Mouse (Mus musculus): ENCODE data around the gene Flywch1. TPM values are rescaled to one million over a fixed set of nuclear protein-coding genes. Genes with fewer than 3 reads are reported as not detected.

The Flywch1 gene
- polyA plus RNA-seq, 1 experiment from 2014 or later = 73.4 TPM

DNA sequence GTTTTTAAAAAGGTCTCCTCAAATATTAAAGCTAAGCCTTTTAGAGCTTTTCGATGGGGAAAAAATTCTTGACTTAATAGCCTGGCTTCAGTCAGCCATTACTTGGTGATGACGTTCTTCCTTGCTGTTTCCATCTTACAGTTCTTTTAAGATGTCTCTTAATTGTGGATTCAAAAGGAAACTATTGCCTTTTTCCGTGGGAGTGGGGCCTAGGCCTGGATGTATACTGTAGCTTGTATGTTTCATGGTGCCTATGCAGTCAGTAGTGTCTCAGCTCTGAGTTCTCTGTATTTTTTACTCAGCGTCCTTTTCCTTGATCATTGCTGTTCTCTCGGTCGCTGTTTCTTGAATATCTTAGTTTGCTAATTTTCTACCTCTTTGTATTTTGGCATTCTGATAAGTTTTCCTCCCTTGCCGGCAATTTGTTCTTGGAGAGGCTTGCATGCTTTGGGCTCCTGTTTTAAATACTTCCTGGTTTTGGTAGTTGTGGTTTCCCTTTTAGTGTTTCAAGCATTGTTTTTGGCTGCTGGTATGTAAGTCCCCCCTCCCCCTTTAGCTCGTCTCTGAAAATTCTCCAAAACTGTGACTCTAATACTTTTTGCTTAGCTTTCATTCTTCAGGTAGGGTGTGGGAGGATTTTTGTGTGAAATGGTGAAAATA is 33.2 kb upstream of the Flywch1 start:
- no peak for ATAC-seq (ENCODE audit: insufficient read depth)
- WGBS = 1% methylated on average over 8 of the region's 8 CpGs
- H3K9ac ChIP-seq = peak overlapping the region; percentile 98
- H3K9me3 ChIP-seq (ENCODE audit: low read depth, low read length) = no peaks in the 10 kb centered on the region
- 0 out of 2 replicates have a peak overlapping the region, but pooled peaks have one; percentile 94 for H3K27ac ChIP-seq (ENCODE audit: low read depth)
- DNase-seq = no peak
- peak overlapping the region; percentile 99 for H3K4me3 ChIP-seq (ENCODE audit: low read depth, low read length)
- no peaks in the 10 kb centered on the region for H3K27me3 ChIP-seq (ENCODE audit: insufficient read depth, low read length)
- no peak for TF ChIP-seq CTCF (IDR thresholded peaks at IDR 0.05; ENCODE audit: low read depth)
- H3K4me1 ChIP-seq (ENCODE audit: insufficient read depth) = peaks cover 14% of the 10 kb centered on the region; the same call in 1 of the 2 replicates
- H3K36me3 ChIP-seq (ENCODE audit: insufficient read depth) = peaks cover 29% of the 10 kb centered on the region
- peak overlapping the region; percentile 83 for H3K4me2 ChIP-seq

DNA sequence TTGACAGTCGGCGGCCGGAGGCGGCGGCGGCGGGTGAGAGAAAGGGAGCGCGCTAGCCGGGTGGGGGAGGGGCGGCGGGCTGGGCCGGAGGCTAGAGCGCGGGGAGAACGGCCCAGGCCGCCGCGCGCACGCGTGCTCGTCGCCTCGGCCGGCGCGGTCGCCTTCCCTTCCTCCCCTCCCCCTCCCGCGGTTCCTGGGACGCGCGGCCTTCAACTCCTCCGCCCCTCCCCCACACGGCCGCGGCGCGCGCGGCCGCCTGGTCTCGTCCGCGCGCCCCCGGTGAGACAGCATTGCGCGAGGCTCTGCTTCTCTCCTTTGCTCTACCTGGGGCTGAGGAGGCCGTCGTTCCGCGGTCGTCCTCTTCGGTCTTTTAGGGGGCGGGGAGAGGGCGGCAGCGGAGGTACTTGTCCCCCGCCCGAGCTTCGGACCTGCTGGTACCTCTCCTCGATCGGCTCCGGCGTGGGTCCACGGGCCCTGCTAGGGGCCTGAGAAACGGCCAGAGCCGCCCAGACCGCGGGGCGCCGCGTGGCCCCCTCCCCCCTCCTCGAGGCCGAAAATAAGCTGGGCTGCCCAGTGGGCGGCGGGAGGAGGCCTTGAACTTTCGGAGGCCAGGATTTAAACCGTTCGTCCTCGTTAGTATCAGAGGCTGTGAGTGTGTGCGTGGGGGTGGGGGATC is 32.1 kb upstream of the Flywch1 start:
- H3K27ac ChIP-seq (ENCODE audit: low read depth) = peak overlapping the region; percentile 94
- peak overlapping the region; percentile 83 for H3K4me2 ChIP-seq
- ATAC-seq (ENCODE audit: insufficient read depth) (peak; percentile 62), DNase-seq (peak; percentile 89)
- no peak for TF ChIP-seq CTCF (IDR thresholded peaks at IDR 0.05; ENCODE audit: low read depth)
- peak overlapping the region; percentile 99 for H3K4me3 ChIP-seq (ENCODE audit: low read depth, low read length)
- WGBS = under 1% methylated on average over 59 of the region's 83 CpGs
- peak overlapping the region; percentile 98 for H3K9ac ChIP-seq
- peaks cover 14% of the 10 kb centered on the region; the same call in 1 of the 2 replicates for H3K4me1 ChIP-seq (ENCODE audit: insufficient read depth)
- H3K36me3 ChIP-seq (ENCODE audit: insufficient read depth) = peaks cover 18% of the 10 kb centered on the region
- no peaks in the 10 kb centered on the region for H3K9me3 ChIP-seq (ENCODE audit: low read depth, low read length)
- no peaks in the 10 kb centered on the region for H3K27me3 ChIP-seq (ENCODE audit: insufficient read depth, low read length)

DNA sequence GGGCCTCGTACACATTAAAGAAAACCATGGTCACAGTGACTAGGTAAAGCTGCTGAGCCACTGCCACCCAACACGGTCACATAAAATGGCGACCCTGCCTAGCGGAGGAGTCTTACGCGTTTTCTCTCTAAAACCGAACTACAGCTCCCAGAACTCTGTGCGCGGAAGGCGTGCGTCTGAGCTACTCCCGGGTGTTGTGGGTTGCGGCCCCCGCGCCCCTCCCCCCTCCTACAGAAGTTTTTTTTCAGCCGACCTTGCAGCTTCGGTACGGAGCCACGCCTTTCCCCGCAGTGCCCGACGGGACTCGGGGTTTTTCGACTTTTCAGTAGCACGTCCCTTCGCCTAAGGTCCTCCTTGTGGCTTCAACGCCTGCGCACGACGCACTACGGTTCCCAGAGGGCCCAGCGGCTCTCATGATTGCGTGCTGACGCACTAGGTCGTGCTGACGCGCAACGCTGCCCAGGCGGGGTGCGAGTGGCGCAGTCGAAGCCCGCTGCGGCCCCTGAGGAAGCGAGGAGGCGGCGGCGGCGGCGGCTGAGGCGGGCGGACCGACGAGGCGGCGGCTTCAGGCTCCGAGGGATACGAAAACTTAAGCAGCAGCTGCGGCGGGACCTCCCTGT is 31.5 kb upstream of the Flywch1 start:
- H3K4me3 ChIP-seq (ENCODE audit: low read depth, low read length) = peak overlapping the region; percentile 99
- no peaks in the 10 kb centered on the region for H3K27me3 ChIP-seq (ENCODE audit: insufficient read depth, low read length)
- H3K9me3 ChIP-seq (ENCODE audit: low read depth, low read length) = no peaks in the 10 kb centered on the region
- DNase-seq = peak; percentile 99
- peak overlapping the region; percentile 98 for H3K9ac ChIP-seq
- TF ChIP-seq CTCF (IDR thresholded peaks at IDR 0.05; ENCODE audit: low read depth) = 0 out of 2 replicates have a peak, but pooled peaks have one; percentile 1
- peak overlapping the region; percentile 83 for H3K4me2 ChIP-seq
- ATAC-seq (ENCODE audit: insufficient read depth) = peak; percentile 99
- H3K27ac ChIP-seq (ENCODE audit: low read depth) = peak overlapping the region; percentile 94
- peaks cover 14% of the 10 kb centered on the region; the same call in 1 of the 2 replicates for H3K4me1 ChIP-seq (ENCODE audit: insufficient read depth)
- WGBS = under 1% methylated on average over 60 of the region's 60 CpGs
- H3K36me3 ChIP-seq (ENCODE audit: insufficient read depth) = peaks cover 12% of the 10 kb centered on the region

DNA sequence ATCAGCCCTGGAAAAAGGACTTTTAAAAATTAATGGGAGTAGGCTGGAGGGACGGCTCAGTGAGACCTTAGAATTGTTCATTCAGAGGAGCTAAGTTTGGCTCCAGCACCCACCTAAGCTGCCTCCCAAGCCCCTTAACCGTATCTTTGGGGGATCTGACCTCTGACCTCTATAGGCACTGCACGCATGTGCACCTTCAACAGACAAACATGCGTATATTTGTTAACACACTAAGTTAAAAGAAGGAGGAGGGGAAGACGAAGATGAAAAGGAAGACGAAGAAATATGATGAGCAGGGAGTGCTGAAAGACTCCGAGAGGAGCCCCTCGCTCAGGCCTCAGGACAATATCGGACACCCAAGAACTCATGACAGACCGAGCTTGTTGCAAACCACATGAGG is 30.2 kb upstream of the Flywch1 start:
- Histone ChIP-seq H3K27me3 (ENCODE audit: insufficient read depth, low read length) (no peaks in the 10 kb centered on the region), H3K27ac (ENCODE audit: low read depth) (no peak overlapping the region), H3K4me2 (no peak overlapping the region), H3K9me3 (ENCODE audit: low read depth, low read length) (no peaks in the 10 kb centered on the region), H3K4me3 (ENCODE audit: low read depth, low read length) (no peak overlapping the region), H3K4me1 (ENCODE audit: insufficient read depth) (peaks cover 11% of the 10 kb centered on the region; the same call in 1 of the 2 replicates), H3K9ac (no peak overlapping the region), H3K36me3 (ENCODE audit: insufficient read depth) (peaks cover under 1% of the 10 kb centered on the region)
- DNase-seq (no peak), ATAC-seq (ENCODE audit: insufficient read depth) (no peak)
- no peak for TF ChIP-seq CTCF (IDR thresholded peaks at IDR 0.05; ENCODE audit: low read depth)
- whole genome bisulfite sequencing = 90% methylated on average over 10 of the region's 10 CpGs

DNA sequence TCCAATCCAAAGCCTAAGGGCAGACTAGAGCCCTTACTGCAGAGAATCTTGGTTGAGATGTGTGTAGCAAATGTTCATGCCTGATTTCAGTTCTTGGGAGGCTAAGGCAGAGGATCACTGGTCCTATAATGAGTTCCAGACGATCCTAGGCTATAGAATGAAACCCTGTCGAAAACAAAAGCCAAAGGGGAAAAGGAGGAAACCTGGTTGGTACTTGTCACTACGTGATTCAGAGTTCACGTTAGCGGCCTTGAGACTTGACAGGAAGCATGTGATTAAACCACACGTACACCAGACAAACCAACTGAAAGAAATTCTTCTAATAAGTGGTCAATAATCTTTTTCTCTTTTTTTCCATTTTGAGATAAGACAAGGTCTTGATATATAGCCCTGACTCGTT is 25.9 kb upstream of the Flywch1 start:
- 67% methylated on average over 7 of the region's 7 CpGs for WGBS
- DNase-seq = no peak
- Histone ChIP-seq H3K9me3 (ENCODE audit: low read depth, low read length) (no peaks in the 10 kb centered on the region), H3K9ac (no peak overlapping the region), H3K27ac (ENCODE audit: low read depth) (no peak overlapping the region), H3K27me3 (ENCODE audit: insufficient read depth, low read length) (no peaks in the 10 kb centered on the region), H3K4me3 (ENCODE audit: low read depth, low read length) (no peak overlapping the region), H3K4me2 (no peak overlapping the region), H3K4me1 (ENCODE audit: insufficient read depth) (no peaks in the 10 kb centered on the region), H3K36me3 (ENCODE audit: insufficient read depth) (no peaks in the 10 kb centered on the region)
- no peak for TF ChIP-seq CTCF (IDR thresholded peaks at IDR 0.05; ENCODE audit: low read depth)
- no peak for ATAC-seq (ENCODE audit: insufficient read depth)

DNA sequence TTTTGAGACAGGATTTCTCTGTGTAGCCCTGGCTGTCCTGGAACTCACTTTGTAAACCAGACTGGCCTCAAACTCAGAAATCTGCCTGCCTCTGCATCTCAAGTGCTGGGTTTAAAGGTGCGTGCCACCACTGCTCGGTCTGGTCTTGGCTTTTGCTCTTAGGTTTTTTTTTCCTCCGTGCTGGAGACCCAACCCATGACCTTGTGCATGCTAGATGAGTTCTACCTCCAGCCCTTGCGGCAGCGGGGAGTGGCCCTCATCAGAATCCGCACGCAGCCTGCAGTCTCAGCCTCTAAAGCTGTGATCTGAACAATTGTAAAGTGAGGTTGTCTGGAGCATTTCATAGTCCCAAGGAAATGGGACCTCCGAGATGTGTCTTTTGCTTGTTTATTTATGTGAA is 23.9 kb upstream of the Flywch1 start:
- no peaks in the 10 kb centered on the region for H3K36me3 ChIP-seq (ENCODE audit: insufficient read depth)
- no peaks in the 10 kb centered on the region for H3K9me3 ChIP-seq (ENCODE audit: low read depth, low read length)
- no peak overlapping the region for H3K9ac ChIP-seq
- ATAC-seq (ENCODE audit: insufficient read depth) = no peak
- H3K4me3 ChIP-seq (ENCODE audit: low read depth, low read length) = no peak overlapping the region
- no peak for DNase-seq
- H3K4me2 ChIP-seq = no peak overlapping the region
- no peaks in the 10 kb centered on the region for H3K4me1 ChIP-seq (ENCODE audit: insufficient read depth)
- TF ChIP-seq CTCF (IDR thresholded peaks at IDR 0.05; ENCODE audit: low read depth) = no peak
- no peaks in the 10 kb centered on the region for H3K27me3 ChIP-seq (ENCODE audit: insufficient read depth, low read length)
- 92% methylated on average over 8 of the region's 8 CpGs for WGBS
- no peak overlapping the region for H3K27ac ChIP-seq (ENCODE audit: low read depth)

DNA sequence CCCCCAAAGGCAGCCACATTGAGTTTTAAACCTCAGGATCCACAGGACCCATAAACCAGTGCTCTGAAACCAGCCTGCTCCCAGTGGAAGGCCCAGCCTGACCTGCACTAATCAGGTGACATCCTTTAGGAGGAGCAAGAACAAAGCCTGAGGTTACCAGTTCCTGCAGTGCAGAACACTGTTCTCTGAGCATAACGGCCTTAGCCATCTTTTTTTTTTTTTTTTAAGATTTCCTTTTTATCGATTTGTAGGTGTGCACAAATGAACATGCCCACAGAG is 19.6 kb upstream of the Flywch1 start:
- no peaks in the 10 kb centered on the region for H3K36me3 ChIP-seq (ENCODE audit: insufficient read depth)
- 0 out of 2 replicates have a peak, but pooled peaks cover 5% of the 10 kb centered on the region for H3K4me1 ChIP-seq (ENCODE audit: insufficient read depth)
- 43% methylated on average over 2 of the region's 2 CpGs for WGBS
- ATAC-seq (ENCODE audit: insufficient read depth) (no peak), DNase-seq (no peak)
- H3K9ac ChIP-seq = peak overlapping the region; percentile 82
- peak overlapping the region; percentile 44 for H3K4me3 ChIP-seq (ENCODE audit: low read depth, low read length)
- H3K27me3 ChIP-seq (ENCODE audit: insufficient read depth, low read length) = no peaks in the 10 kb centered on the region
- TF ChIP-seq CTCF (IDR thresholded peaks at IDR 0.05; ENCODE audit: low read depth) = no peak
- peak overlapping the region; percentile 86; the same call in 1 of the 2 replicates for H3K27ac ChIP-seq (ENCODE audit: low read depth)
- H3K4me2 ChIP-seq = peak overlapping the region; percentile 75
- no peaks in the 10 kb centered on the region for H3K9me3 ChIP-seq (ENCODE audit: low read depth, low read length)

Data from lung, embryonic 14.5 days (tissue).